Mouse (Mus musculus) Patski (cell line): ENCODE results near the gene Omt2b. TPM values are rescaled to one million over a fixed set of nuclear protein-coding genes. Genes with fewer than 3 reads are reported as not detected.
A peak's percentile ranks its signal among the peaks of the same experiment; 100 is the strongest.
"Not testable (repeated sequence)": the region's sequence is repeated elsewhere in the genome, so short reads cannot be mapped to it uniquely, and the experiment has no call there.

Experiments
- ATAC-seq: fragments of 100-300 bp; one replicate; pipeline ENCODE4 v1.8.0; 2021
- CTCF ChIA-PET: fragments of 350-600 bp; sonication (Branson Sonifier 250); formaldehyde crosslinking; loops from one replicate; lab custom pipeline; 2022; ENCODE audit warnings: inconsistent platforms; lab: Charles Lee
- POLR2A ChIA-PET: fragments of 350-600 bp; sonication (Branson Sonifier 250); formaldehyde crosslinking; loops from one replicate; lab custom pipeline; 2022; ENCODE audit warnings: antibody characterized with exemption, inconsistent platforms; lab: Charles Lee
- DNase-seq: peaks from one replicate; pipeline ENCODE4 v3.0.0-alpha.2; 2011; ENCODE audit warnings: low read depth, low spot score
- H3K27me3 ChIP-seq: fragments of 371-371 bp; one replicate; pipeline ENCODE4 v1.5.1; 2021
- CTCF ChIP-seq: fragments of 100-300 bp; IDR thresholded peaks from one replicate; pipeline ENCODE4 v1.5.1; 2021
- in situ Hi-C: fragments of 300-500 bp; cut with MboI; formaldehyde crosslinking; loops from 3 replicates; pipeline ENCODE4 v1.11.1; 2018; ENCODE audit warnings: low pct_unique_long_range_greater_than_20kb, mixed read lengths
- polyA plus RNA-seq: library from polyadenylated mRNA; unstranded; gene quantifications from one replicate; pipeline ENCODE4 v1.2.3, GENCODE M21; 2021

Gene Omt2b
- polyA plus RNA-seq, 1 experiment from 2014 or later: not detected

DNA sequence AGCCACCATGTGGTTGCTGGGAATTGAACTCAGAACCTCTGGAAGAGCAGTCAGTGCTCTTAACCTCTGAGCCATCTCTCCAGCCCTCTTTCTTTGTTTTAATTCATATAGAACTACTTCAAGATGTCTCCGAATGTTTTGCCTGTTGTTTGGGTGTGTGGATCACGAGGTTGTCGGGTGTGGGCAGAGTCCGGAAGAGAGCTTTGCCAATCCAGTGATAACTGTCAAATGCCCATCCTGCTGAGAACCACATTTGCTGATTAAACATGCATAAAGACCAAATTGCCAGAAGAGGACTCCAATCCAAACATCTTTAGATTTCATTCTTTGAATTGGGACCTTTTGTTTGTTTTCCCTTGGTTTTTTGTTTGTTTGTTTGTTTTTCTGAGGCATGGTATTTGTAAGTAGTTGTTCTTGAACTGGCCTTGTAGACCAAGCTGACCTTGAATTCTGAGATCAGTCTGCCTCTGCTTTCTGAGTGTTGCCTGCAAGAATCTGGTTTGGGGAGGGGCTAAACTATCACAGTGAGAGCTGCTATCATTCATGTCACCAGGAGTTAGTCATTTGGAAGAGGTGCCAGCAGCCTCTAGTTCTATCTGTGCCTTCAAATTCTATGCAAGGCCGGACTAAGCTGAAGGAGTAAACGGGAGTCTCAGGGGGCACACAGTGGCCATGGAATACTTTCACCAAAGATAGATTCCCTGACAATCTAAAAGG lies 24.3 kb downstream of the Omt2b start:
- no peaks in the 10 kb centered on the region for H3K27me3 ChIP-seq
- ChIA-PET CTCF (no interaction called here), POLR2A (no interaction called here)
- TF ChIP-seq CTCF: no peak
- in situ Hi-C loops: loop anchor here (25.0 kb wide), 1 partner anchor 186 kb away; no protein-coding TSS in a partner anchor
- no peak for ATAC-seq
- no peak for DNase-seq

DNA sequence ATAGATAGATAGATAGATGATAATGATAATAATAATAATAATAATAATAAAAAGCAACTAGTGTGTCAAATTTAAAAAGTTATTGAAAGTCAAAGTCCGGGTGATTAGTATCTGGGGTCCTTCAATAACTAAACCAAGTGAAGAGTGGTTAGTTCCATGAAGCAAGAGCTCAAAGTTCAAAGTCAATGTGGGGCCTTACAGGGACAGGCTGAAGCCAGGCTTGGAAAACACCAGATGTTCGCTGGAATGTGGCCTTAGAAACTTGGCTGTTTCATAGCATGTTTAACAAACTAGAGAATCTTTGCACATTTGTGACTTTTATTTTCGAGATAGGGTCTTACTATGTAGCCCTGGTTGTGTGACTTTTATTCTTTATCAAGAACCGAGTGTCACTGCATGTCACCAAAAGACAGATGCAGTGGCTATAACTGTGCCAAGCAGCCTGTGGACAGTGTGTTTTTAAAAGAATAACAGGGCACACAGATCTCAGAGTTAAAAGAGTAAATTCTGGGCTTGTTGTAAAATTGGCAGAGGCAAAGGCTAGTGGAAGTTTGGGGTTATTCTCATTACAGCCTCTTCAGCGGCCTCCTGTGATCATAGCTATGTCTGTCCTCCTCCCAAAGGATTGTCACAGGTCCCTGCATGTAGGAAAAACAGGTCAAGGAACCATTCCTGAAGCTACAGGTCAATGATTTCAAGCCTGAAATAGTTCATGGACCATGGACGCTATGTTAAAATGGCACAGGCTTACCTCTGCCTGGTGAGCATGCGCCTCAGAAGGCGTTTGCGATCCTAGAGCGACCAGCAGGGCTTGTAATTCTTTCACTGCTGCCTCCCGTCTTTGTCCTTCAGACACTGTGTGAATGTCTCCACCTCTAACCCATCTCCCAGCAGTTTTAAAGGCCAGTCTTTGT lies 27.5 kb downstream of the Omt2b start:
- ATAC-seq: no peak
- POLR2A ChIA-PET: interaction anchor here (0.7 kb wide), 1 partner anchor 210 kb away, joined by 3 read pairs; no protein-coding TSS in a partner anchor
- TF ChIP-seq CTCF: no peak
- DNase-seq: no peak
- in situ Hi-C loops: loop anchor here (25.0 kb wide), 1 partner anchor 182 kb away; no protein-coding TSS in a partner anchor
- no peaks in the 10 kb centered on the region for H3K27me3 ChIP-seq
- CTCF ChIA-PET: no interaction called here

GRCm38 (mm10) chr9:78355611-78356010 lies 28.2 kb downstream of the Omt2b start, which contains the start of gene Gsta2:
Gsta2 (minus strand) TSS chr9:78355788.
- in situ Hi-C loops: loop anchor here (25.0 kb wide), 1 partner anchor 182 kb away; no protein-coding TSS in a partner anchor
- ChIA-PET POLR2A (interaction anchor here (0.7 kb wide), 1 partner anchor 211 kb away, joined by 3 read pairs; no protein-coding TSS in a partner anchor), CTCF (no interaction called here)
- DNase-seq: no peak
- no peak for ATAC-seq
- no peaks in the 10 kb centered on the region for H3K27me3 ChIP-seq
- TF ChIP-seq CTCF: no peak

- POLR2A ChIA-PET: interaction anchor here (1.0 kb wide), 1 partner anchor 17 kb away, joined by 3 read pairs; no protein-coding TSS in a partner anchor
- ATAC-seq: no peak
- CTCF ChIA-PET: interaction anchor here (0.9 to 1.5 kb wide), 11 partner anchors 9 to 194 kb away, joined by 3 to 5 read pairs (median 3); partner anchors contain the start of gene Ooep
- in situ Hi-C loops: loop anchor here (25.0 kb wide), 1 partner anchor 179 kb away; no protein-coding TSS in a partner anchor
- peak; percentile 7 for DNase-seq
- peak; percentile 80 for TF ChIP-seq CTCF
- no peaks in the 10 kb centered on the region for H3K27me3 ChIP-seq
Measured at GRCm38 (mm10) chr9:78358053-78358452, 30.7 kb downstream of the Omt2b start.

DNA sequence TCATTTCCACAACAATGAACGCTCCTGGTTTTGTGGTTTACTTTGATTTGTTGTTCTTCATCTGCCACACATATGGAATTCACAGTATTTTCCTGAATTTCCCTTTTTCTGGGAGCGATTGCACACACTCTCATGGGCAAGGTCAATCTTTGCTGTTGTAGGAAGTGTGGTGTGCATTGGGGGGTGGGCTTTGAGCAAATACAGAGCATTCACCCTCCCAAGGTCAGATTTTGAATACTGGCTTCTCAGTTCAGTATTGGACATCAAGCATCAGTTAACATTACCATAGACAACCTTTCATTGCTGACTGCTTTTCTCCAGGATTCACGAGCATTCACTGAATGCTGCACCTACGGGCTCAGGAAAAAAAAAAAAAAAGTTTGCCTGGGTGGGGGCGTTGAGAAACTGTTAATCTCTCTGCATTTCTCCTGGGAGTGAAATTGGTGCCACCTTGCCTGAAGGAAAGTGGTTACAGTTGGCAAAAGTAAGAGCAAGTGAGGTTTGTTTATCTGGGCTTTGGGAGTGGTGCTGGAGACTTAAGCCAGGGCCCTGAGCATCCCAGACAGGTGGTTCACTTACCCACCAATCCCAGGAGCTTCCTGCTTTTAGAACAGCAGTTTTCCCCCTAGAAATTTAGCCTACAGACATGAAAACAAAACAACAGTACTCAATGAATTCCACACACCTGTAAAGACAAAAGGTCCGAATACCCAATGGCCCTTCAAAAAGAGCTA lies 32.5 kb downstream of the Omt2b start:
- POLR2A ChIA-PET: no interaction called here
- CTCF ChIA-PET: no interaction called here
- no peak for TF ChIP-seq CTCF
- DNase-seq: no peak
- no peaks in the 10 kb centered on the region for H3K27me3 ChIP-seq
- in situ Hi-C loops: loop anchor here (25.0 kb wide), 1 partner anchor 177 kb away; no protein-coding TSS in a partner anchor
- no peak for ATAC-seq

DNA sequence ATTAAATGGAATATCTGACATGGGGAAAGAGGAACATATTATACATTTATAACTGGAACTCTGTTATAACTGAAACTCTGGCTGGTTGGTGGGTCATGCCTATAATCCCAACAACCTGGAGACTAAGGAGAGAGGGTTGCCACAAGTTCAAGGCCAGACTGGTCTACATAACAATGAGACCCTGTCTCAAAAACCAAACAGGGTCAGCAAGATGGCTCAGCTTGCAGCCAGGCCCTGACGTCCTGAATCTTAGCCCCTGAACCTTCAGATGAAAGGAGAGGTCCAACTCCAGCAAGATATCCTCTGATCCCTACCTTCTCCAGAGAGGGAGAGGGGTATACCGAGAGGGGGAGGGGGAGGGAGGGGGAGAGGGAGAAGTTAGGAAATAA lies 33.1 kb downstream of the Omt2b start:
- POLR2A ChIA-PET: no interaction called here

DNA sequence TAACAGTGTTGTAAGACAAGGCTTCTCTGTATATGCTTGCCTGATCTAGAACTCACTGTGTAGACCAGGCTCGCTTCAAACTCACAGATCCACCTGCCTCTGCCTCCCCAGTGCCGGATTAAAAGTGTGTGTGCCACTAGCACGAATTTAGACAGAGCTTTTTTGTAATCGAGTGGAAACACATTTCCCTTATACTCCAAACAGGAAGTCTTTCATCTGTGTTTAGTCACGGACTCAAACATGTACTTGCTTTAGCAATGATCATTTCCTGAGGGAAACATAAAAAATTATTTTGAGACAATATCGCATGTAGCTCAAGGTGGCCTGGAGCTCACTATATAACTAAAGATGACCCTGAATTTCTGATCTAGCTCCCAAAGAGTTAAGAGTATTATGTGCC lies 36.0 kb downstream of the Omt2b start:
- CTCF ChIA-PET: interaction anchor here (1.8 kb wide), 1 partner anchor 22 kb away, joined by 6 read pairs; no protein-coding TSS in a partner anchor
- DNase-seq: no peak
- in situ Hi-C loops: loop anchor here (25.0 kb wide), 1 partner anchor 174 kb away; no protein-coding TSS in a partner anchor
- POLR2A ChIA-PET: no interaction called here
- ATAC-seq: no peak
- TF ChIP-seq CTCF: no peak
- H3K27me3 ChIP-seq: no peaks in the 10 kb centered on the region

More for the DNA sequence above, 33.1 kb downstream of the Omt2b start:
- TF ChIP-seq CTCF: no peak
- H3K27me3 ChIP-seq: no peaks in the 10 kb centered on the region
- DNase-seq (no peak), ATAC-seq (no peak)
- CTCF ChIA-PET: no interaction called here
- in situ Hi-C loops: loop anchor here (25.0 kb wide), 1 partner anchor 177 kb away; no protein-coding TSS in a partner anchor

DNA sequence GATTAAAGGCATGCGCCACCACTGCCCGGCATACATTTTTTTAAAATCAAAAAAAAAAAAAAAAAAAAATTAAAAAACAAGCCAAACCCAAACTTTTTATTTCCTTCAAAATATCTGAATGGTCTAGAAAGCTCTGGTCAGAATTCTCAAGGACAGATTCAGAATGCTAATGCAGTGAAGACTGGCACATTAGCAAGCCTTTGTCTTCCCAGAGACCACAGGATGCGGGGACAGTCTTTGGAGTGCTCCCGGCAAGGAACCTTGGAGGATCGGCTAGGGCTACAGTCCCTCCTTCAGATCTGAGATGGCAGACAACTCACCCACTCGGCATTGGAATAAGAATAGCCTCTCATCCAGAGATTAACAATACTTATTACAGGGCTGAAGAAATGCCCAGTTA lies 37.3 kb downstream of the Omt2b start:
- POLR2A ChIA-PET: no interaction called here
- no peaks in the 10 kb centered on the region for H3K27me3 ChIP-seq
- no peak for DNase-seq
- TF ChIP-seq CTCF: no peak
- CTCF ChIA-PET: no interaction called here
- ATAC-seq: no peak
- in situ Hi-C loops: loop anchor here (25.0 kb wide), 1 partner anchor 173 kb away; no protein-coding TSS in a partner anchor

GRCm38 (mm10) chr9:78365850-78366544 lies 38.6 kb downstream of the Omt2b start:
- CTCF ChIA-PET: no interaction called here
- H3K27me3 ChIP-seq: no peaks in the 10 kb centered on the region
- no peak for DNase-seq
- no peak for ATAC-seq
- POLR2A ChIA-PET: no interaction called here
- in situ Hi-C loops: loop anchor here (25.0 kb wide), 1 partner anchor 171 kb away; no protein-coding TSS in a partner anchor
- TF ChIP-seq CTCF: no peak

- CTCF ChIA-PET, DNase-seq, ATAC-seq, POLR2A ChIA-PET, H3K27me3 ChIP-seq: not testable (repeated sequence)
- in situ Hi-C loops: loop anchor here (25.0 kb wide), 1 partner anchor 169 kb away; no protein-coding TSS in a partner anchor
Measured at GRCm38 (mm10) chr9:78367959-78368358, 40.6 kb downstream of the Omt2b start, which contains the start of gene Dppa5a. Dppa5a (minus strand) TSS chr9:78368177.
